Mouse (Mus musculus): ENCODE results near the gene Ift52.
"Not testable (repeated sequence)": the region's sequence is repeated elsewhere in the genome, so short reads cannot be mapped to it uniquely, and the experiment has no call there.

The Ift52 gene

GRCm38 (mm10) chr2:163031289-163031688 lies 14.1 kb downstream of the Ift52 start:
- DNase-seq (ENCODE audit: low spot score in 2 of 2): no peak

- DNase-seq (ENCODE audit: low spot score in 2 of 2): no peak
These were observed 14.6 kb downstream of the Ift52 start for GRCm38 (mm10) chr2:163031757-163032156.

- DNase-seq (ENCODE audit: low spot score in 2 of 2): no peak
These were observed 15.5 kb downstream of the Ift52 start for GRCm38 (mm10) chr2:163032622-163033021.

GRCm38 (mm10) chr2:163039940-163040339 lies 22.8 kb downstream of the Ift52 start:
- no peak for DNase-seq (ENCODE audit: low spot score in 2 of 2)

GRCm38 (mm10) chr2:163048125-163048524 lies 31.0 kb downstream of the Ift52 start:
- peak; percentile 38 to 46 for DNase-seq (ENCODE audit: low spot score in 2 of 2)

- DNase-seq (ENCODE audit: low spot score in 2 of 2): no peak
These were observed 32.0 kb downstream of the Ift52 start for GRCm38 (mm10) chr2:163049116-163049515.

GRCm38 (mm10) chr2:163051691-163052090 lies 34.5 kb downstream of the Ift52 start:
- DNase-seq (ENCODE audit: low spot score in 2 of 2): no peak

- no peak for DNase-seq (ENCODE audit: low spot score in 2 of 2)
These were observed 34.9 kb downstream of the Ift52 start for GRCm38 (mm10) chr2:163052101-163052500.

GRCm38 (mm10) chr2:163052826-163053225 lies 35.7 kb downstream of the Ift52 start:
- no peak for DNase-seq (ENCODE audit: low spot score in 2 of 2)

- peak; percentile 67 to 72 for DNase-seq (ENCODE audit: low spot score in 2 of 2)
These were observed 37.2 kb downstream of the Ift52 start, which contains the start of gene Mybl2 for GRCm38 (mm10) chr2:163054335-163054840. Gene Mybl2, plus strand, starts transcription at chr2:163054687.

GRCm38 (mm10) chr2:163054891-163055494 lies 37.8 kb downstream of the Ift52 start:
- DNase-seq (ENCODE audit: low spot score in 2 of 2): no peak

- no peak for DNase-seq (ENCODE audit: low spot score in 2 of 2)
These were observed 38.6 kb downstream of the Ift52 start for GRCm38 (mm10) chr2:163055715-163056114.

GRCm38 (mm10) chr2:163056584-163056983 lies 39.4 kb downstream of the Ift52 start:
- no peak for DNase-seq (ENCODE audit: low spot score in 2 of 2)

- not testable (repeated sequence) for DNase-seq (ENCODE audit: low spot score in 2 of 2)
These were observed 41.8 kb downstream of the Ift52 start for GRCm38 (mm10) chr2:163058981-163059380.

GRCm38 (mm10) chr2:163060630-163061029 lies 43.5 kb downstream of the Ift52 start:
- no peak for DNase-seq (ENCODE audit: low spot score in 2 of 2)

- DNase-seq (ENCODE audit: low spot score in 2 of 2): no peak
These were observed 44.3 kb downstream of the Ift52 start for GRCm38 (mm10) chr2:163061203-163062118.

- DNase-seq (ENCODE audit: low spot score in 2 of 2): no peak
These were observed 45.0 kb downstream of the Ift52 start for GRCm38 (mm10) chr2:163062119-163062508.

- DNase-seq (ENCODE audit: low spot score in 2 of 2): no peak
These were observed 49.2 kb downstream of the Ift52 start for GRCm38 (mm10) chr2:163066326-163066725.

GRCm38 (mm10) chr2:163067233-163067632 lies 50.1 kb downstream of the Ift52 start:
- DNase-seq (ENCODE audit: low spot score in 2 of 2): no peak

- no peak for DNase-seq (ENCODE audit: low spot score in 2 of 2)
These were observed 53.1 kb downstream of the Ift52 start for GRCm38 (mm10) chr2:163070213-163070612.

GRCm38 (mm10) chr2:163071590-163071989 lies 54.4 kb downstream of the Ift52 start:
- no peak for DNase-seq (ENCODE audit: low spot score in 2 of 2)

- DNase-seq (ENCODE audit: low spot score in 2 of 2): no peak
These were observed 56.0 kb downstream of the Ift52 start for GRCm38 (mm10) chr2:163073023-163073757.
